Mouse (Mus musculus) forebrain, embryonic 10.5 days (tissue): ENCODE results near the gene Inpp5a. TPM values are rescaled to one million over a fixed set of nuclear protein-coding genes. Genes with fewer than 3 reads are reported as not detected.
"Not testable (repeated sequence)": the region's sequence is repeated elsewhere in the genome, so short reads cannot be mapped to it uniquely, and the experiment has no call there.

Experiments used
- DNase-seq: peaks from one replicate; pipeline ENCODE4 v3.0.0-alpha.2; 2017; ENCODE audit warnings: low spot score; ENCODE audit errors: extremely low spot score
- H3K27ac ChIP-seq: fragments of 300-500 bp; sonication (generic); 2 replicates; pipeline ENCODE4 v1.5.1; 2016; ENCODE audit warnings: mild to moderate bottlenecking
- H3K27me3 ChIP-seq: fragments of 300-500 bp; sonication (generic); 2 replicates; pipeline ENCODE4 v1.6.1; 2016; ENCODE audit warnings: mild to moderate bottlenecking; ENCODE audit not compliant: poor library complexity, severe bottlenecking
- H3K36me3 ChIP-seq: fragments of 300-500 bp; sonication (generic); replicated peaks from 2 replicates; pipeline ENCODE4 v1.6.1; 2016; ENCODE audit warnings: mild to moderate bottlenecking, moderate library complexity
- H3K4me1 ChIP-seq: fragments of 300-500 bp; sonication (generic); 2 replicates; pipeline ENCODE4 v1.6.1; 2016
- H3K4me3 ChIP-seq: fragments of 300-500 bp; sonication (generic); 2 replicates; pipeline ENCODE4 v1.5.1; 2016; ENCODE audit warnings: mild to moderate bottlenecking, moderate library complexity
- H3K9me3 ChIP-seq: fragments of 300-500 bp; sonication (generic); 2 replicates; pipeline ENCODE4 v1.6.1; 2016; ENCODE audit warnings: mild to moderate bottlenecking, moderate library complexity
- WGBS: fragments of 180-500 bp; shearing (Covaris S2); methylation state at CpG from one replicate; pipeline ENCODE4 v1.1.7; 2016; 5-methylcytosine and 5-hydroxymethylcytosine counted together
- polyA plus RNA-seq: library from polyadenylated mRNA; unstranded; fragments of >200 nt; fragmentation: Nextera tagmentation; extraction: Ambion mirVana; gene quantifications from 2 replicates; pipeline ENCODE4 v1.2.1, GENCODE M21; 2016

Gene Inpp5a
- polyA plus RNA-seq, 1 experiment from 2014 or later: 10.5 TPM

DNA sequence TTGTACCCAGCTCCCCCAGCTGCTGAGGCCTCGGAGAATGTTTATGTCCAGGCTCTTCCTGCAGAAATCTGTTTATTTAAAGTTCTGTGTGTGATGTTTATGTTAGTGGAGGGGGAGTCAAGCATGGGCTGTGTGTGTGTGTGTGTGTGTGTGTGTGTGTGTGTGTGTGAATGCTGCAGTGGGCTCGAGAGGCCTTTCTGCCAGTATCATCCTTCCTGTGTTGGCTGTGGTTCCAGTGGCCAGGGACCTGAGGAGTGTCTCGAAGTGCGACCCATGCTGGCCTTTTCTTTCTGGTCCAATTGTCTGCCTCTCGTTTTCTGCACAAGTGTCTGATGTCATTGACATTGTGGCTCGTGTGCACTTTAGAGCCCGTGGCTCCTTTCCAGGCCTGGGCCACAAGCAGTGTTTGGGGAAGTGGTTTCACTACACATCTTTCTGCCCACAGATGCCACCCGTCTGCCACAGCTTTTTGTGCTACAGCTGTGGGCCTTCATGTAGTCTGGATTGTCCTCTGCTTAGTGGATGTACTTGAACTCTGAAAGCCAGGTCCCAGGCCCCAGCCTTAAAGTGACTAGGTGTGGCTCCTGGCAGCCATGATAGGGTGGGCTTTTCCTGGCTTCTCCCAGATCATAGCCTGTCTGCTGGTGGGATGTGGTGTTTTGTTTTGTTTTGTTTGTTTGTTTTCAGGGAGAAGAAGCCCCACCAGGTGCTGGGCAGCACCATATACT is 23.5 kb downstream of the Inpp5a start:
- H3K4me1 ChIP-seq: peaks cover 22% of the 10 kb centered on the region
- 78% methylated on average over 8 of the region's 8 CpGs for WGBS
- no peaks in the 10 kb centered on the region for H3K36me3 ChIP-seq
- no peak for DNase-seq
- H3K9me3 ChIP-seq: no peaks in the 10 kb centered on the region
- H3K27me3 ChIP-seq: no peaks in the 10 kb centered on the region
- H3K27ac ChIP-seq: no peak overlapping the region
- H3K4me3 ChIP-seq: no peak overlapping the region

DNA sequence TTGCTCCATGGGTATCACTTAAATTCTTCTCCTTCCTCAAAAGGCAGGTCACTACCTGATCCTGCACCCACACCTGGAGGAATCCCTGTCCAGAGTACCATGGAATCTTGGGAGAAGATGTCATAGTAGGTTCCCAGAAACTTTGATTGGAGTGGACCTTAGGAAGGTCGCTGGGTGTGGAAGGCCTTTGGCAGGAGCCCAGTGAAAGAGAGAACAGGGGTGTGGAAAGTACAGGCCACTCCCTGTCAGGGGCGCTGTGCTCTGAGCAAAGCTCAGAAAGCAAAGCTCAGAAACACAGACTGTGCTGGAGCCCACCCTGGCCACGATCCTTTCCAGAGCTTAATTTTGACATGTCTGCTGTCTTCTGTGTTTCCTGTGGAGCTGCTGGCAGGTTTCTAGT is 24.5 kb downstream of the Inpp5a start:
- Histone ChIP-seq H3K27ac (no peak overlapping the region), H3K9me3 (no peaks in the 10 kb centered on the region), H3K4me1 (peaks cover 22% of the 10 kb centered on the region), H3K27me3 (no peaks in the 10 kb centered on the region), H3K36me3 (no peaks in the 10 kb centered on the region), H3K4me3 (no peak overlapping the region)
- no peak for DNase-seq
- 81% methylated on average over 3 of the region's 3 CpGs for WGBS

DNA sequence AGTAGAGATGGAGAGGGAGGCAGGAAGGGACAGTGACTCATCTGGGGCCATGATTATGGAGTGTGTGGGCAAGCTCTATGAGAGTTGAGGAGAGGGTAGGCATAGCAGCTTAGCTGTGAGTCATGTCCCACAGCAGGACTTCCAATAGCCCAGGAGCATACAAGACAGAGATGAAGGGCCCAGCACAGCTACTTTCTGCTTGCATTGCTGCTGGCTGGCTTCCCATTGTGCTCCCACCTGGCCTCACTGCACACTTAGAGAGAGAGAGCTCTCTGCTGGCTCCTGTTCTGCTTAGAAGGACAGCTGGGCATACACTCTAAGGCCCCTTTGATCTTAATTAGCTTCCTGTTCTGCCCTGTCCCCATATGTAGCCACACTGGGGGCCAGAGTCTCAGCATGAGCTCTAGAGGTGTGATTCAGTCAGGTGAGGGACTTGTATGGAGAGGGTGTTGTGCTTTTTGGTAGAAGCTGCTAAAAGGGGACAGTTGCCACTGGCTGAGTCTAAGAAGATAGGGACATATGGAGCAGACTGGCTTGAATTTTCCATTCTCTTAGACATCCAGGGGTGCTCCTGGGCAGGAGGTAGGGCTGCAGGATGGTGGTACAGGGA is 26.8 kb downstream of the Inpp5a start:
- Histone ChIP-seq H3K9me3 (no peaks in the 10 kb centered on the region), H3K27me3 (no peaks in the 10 kb centered on the region), H3K4me3 (no peak overlapping the region), H3K36me3 (no peaks in the 10 kb centered on the region), H3K27ac (no peak overlapping the region), H3K4me1 (peaks cover 27% of the 10 kb centered on the region)
- DNase-seq: no peak

DNA sequence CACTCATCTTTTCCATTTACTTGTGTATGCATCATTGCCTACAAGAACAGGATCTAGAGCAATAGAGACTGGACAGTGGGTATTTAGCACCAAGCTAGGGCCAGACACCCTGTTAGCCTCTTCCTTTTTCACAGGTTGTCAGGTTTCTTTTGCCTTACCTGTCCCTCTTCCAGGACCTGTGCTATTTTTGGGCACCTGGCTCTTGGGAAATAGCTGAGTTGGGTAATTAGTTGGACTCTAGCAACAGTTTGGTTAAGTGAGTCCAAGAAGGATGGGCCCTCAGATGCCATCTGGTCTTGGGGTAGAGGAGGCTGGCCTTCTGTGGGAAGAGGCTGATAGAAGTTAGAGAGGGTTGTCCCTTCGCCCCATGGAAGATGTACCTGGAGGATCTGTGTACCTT is 29.5 kb downstream of the Inpp5a start:
- Histone ChIP-seq H3K9me3 (no peaks in the 10 kb centered on the region), H3K4me1 (peaks cover 21% of the 10 kb centered on the region), H3K27me3 (no peaks in the 10 kb centered on the region), H3K36me3 (no peaks in the 10 kb centered on the region), H3K27ac (no peak overlapping the region), H3K4me3 (no peak overlapping the region)
- DNase-seq: no peak
- 91% methylated on average over 1 of the region's 1 CpGs for WGBS

DNA sequence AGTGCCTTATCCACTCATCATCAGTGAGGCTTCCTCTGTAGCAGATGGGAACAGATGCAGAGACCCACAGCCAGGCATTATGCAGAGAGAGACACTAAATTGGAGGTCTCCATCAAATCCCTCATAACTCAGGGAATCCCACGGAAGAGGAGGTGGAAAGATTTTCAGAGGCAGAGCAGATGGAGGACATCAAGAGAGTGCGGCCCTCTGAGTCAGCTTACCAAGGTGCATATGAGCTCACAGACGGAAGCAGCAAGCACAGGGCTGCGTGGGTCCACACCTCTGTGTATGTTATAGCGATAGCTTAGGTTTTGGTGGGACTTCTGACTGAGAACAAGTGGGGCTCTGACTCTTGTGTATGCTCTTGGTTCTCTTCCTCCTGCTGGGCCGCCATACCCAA is 33.9 kb downstream of the Inpp5a start:
- Histone ChIP-seq H3K27ac (no peak overlapping the region), H3K4me3 (no peak overlapping the region), H3K9me3 (peaks cover 7% of the 10 kb centered on the region), H3K27me3 (no peaks in the 10 kb centered on the region), H3K36me3 (peaks cover 7% of the 10 kb centered on the region), H3K4me1 (0 out of 2 replicates have a peak, but pooled peaks cover 5% of the 10 kb centered on the region)
- 94% methylated on average over 6 of the region's 6 CpGs for WGBS
- no peak for DNase-seq

DNA sequence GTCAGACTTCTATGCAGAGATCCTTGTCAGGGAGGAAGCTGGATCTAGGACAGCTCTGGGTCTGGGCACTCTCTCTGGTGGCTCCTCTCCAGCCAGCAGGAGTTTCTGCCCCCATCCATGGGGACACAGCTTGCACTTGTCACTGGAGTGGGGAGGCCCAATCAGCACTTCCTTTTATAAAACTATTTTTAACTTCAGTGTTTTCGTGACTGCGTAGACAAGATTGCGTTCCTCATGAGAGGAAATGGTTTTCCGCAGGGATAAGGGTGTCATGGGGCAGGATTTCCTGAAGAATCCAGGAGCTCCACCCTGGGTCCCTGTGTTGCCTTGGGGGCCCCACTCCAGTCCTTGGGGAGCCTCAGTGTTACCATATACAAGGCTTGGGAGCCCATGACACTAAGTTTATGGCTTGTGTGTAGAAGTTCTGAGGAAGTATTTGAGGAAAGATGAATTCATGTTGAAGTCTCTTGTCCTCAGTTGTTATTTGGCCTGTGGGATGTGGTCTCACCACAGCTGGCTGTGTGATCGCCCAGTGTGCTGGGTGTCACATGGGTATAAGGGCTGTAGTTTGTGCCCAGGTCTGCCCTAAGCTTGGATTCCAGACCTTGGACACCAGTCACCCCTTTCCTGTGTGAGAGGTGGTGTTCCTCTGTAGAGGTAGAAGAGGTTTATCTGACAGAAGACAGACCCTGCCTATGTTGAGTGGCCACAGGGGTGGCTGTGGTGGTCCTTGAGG is 45.4 kb downstream of the Inpp5a start:
- peaks cover 13% of the 10 kb centered on the region for H3K4me1 ChIP-seq
- 82% methylated on average over 5 of the region's 5 CpGs for WGBS
- peaks cover 5% of the 10 kb centered on the region for H3K9me3 ChIP-seq
- no peak for DNase-seq
- H3K4me3 ChIP-seq: no peak overlapping the region
- H3K27ac ChIP-seq: no peak overlapping the region
- no peaks in the 10 kb centered on the region for H3K27me3 ChIP-seq
- no peaks in the 10 kb centered on the region for H3K36me3 ChIP-seq

DNA sequence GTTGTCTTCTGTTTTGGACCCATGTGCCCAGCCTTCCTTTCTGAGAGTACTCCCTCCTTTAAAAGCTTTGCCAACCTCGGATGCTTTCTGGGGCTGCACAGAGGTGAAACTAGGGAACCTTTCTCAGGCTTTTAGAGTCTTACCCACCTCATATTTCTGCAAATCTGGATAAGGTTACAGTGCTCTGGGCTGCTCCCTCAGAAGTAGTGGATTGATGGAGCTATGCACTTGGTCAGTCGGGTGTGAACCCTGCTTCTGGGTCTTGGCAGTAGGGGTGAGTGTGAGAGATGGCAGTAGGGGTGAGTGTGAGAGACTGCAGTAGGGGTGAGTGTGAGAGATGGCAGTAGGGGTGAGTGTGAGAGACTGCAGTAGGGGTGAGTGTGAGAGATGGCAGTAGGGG is 46.0 kb downstream of the Inpp5a start:
- not testable (repeated sequence) for H3K36me3 ChIP-seq, H3K9me3 ChIP-seq, H3K4me3 ChIP-seq, H3K27me3 ChIP-seq, DNase-seq, H3K27ac ChIP-seq
- peaks cover 13% of the 10 kb centered on the region for H3K4me1 ChIP-seq
- WGBS: 89% methylated on average over 2 of the region's 2 CpGs

DNA sequence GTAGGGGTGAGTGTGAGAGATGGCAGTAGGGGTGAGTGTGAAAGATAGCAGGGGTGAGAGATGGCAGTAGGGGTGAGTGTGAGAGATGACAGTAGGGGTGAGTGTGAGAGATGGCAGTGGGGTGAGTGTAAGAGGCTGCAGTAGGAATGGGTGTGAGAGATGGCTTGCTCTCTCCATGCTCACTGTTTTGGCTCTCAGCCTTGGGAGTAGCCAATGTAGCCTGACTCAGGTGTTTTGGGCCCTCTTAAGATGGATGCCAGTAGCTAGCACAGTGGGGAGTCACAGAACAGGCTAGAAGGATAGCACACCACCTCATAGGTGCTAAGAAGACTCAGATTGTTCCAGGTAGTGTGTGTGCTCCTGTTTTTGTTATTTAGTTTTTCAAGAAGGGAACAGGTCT is 46.8 kb downstream of the Inpp5a start:
- Histone ChIP-seq H3K4me1 (peaks cover 19% of the 10 kb centered on the region), H3K27me3 (no peaks in the 10 kb centered on the region)
- no peak for DNase-seq

DNA sequence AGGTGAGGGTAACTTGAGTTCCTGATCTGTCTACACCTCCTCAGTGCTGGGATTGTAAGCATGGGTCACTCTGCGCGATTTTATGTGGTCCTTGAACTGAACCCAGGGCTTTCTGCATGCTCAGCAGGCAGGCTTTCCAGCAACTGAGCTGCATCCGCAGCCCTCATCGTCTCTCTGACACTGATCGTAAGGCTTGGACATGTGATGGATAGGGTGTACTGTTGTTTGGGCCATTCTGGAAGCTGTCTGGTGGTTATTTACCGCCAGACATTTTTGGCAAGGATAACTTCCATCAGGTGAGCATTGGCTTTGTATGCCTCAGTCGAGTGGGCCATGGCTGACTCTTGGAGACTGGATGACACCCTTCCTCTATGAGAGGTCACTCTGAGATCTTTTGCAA is 48.0 kb downstream of the Inpp5a start:
- no peaks in the 10 kb centered on the region for H3K9me3 ChIP-seq
- no peaks in the 10 kb centered on the region for H3K27me3 ChIP-seq
- H3K4me3 ChIP-seq: no peak overlapping the region
- H3K36me3 ChIP-seq: no peaks in the 10 kb centered on the region
- H3K4me1 ChIP-seq: peaks cover 30% of the 10 kb centered on the region
- no peak for DNase-seq
- no peak overlapping the region for H3K27ac ChIP-seq
- 87% methylated on average over 7 of the region's 7 CpGs for WGBS

More for the DNA sequence above, 46.8 kb downstream of the Inpp5a start:
- H3K36me3 ChIP-seq: no peaks in the 10 kb centered on the region
- H3K27ac ChIP-seq: no peak overlapping the region
- no peak overlapping the region for H3K4me3 ChIP-seq
- peaks cover 4% of the 10 kb centered on the region for H3K9me3 ChIP-seq

DNA sequence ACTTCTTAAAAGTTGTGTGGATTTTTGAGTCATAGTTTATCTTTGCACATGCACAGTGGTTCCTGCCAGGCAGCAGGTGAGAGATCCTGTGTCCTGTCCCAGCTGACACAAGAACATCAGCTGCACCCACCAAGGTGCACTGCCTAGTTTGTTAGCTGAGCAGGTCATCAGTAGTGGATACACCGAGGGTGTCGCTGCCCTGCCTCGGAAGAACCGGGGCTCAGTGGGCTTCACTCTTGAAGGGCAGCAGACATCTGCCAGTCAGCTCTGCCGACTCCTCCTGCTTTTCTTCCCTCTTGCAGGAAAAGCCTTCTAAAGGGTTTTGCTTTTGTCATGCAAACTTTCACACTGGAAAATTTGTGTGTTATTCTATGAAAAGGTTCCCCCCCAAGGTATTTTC is 48.6 kb downstream of the Inpp5a start:
- H3K36me3 ChIP-seq: no peaks in the 10 kb centered on the region
- no peak overlapping the region for H3K27ac ChIP-seq
- WGBS: 86% methylated on average over 5 of the region's 5 CpGs
- no peaks in the 10 kb centered on the region for H3K27me3 ChIP-seq
- H3K4me3 ChIP-seq: no peak overlapping the region
- no peaks in the 10 kb centered on the region for H3K9me3 ChIP-seq
- no peak for DNase-seq
- peaks cover 30% of the 10 kb centered on the region for H3K4me1 ChIP-seq

DNA sequence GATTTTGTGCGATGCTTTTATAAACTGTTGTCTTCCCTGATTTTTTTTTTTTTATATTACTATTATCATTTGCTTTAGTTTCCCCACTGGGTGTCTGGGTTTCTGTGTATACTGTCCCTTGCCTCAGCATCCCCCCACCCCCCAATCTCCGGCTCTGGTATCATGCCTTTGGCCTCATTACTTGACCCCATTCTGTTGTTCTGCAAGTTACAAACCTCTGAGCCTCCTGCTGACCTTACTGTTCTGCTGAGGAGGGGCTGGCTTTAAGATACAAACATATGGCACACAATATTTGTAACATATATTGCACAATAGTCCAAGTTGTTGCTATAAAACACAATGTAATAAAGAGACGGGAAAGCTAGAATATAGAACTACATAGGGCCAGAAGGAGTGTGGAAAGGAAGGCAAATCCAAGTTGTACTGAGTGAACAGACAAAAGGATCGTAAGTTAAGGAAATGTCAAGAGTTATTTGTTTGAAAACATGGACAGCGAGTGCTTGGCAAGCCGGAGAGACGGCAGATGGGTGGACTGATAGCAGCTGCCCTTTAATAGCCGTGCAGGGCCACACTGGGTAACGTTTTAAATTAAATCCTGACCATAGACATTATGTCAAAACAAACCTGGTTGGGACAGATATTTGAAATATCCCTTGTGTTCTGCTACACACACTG is 49.2 kb downstream of the Inpp5a start:
- 79% methylated on average over 9 of the region's 9 CpGs for WGBS
- H3K27ac ChIP-seq: no peak overlapping the region
- no peak for DNase-seq
- no peaks in the 10 kb centered on the region for H3K27me3 ChIP-seq
- H3K4me3 ChIP-seq: no peak overlapping the region
- peaks cover 30% of the 10 kb centered on the region for H3K4me1 ChIP-seq
- H3K36me3 ChIP-seq: no peaks in the 10 kb centered on the region
- no peaks in the 10 kb centered on the region for H3K9me3 ChIP-seq

DNA sequence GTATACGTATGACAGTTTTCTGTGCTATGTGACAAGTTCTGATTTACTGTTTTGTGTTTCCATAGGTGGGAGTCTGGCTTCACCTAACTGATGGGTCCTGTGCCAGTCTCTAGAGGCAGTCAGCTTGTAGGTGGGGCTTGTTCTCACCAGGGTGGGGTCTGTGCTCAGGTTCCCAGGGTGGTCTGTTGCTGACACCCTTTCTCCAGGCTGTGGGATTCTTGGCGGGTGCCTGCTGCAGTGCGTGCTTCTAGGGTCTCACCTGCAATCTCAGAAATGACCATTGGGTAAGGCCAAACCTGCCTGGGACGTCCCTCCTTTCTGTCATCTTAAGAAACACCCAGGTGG is 49.7 kb downstream of the Inpp5a start:
- no peak overlapping the region for H3K4me3 ChIP-seq
- WGBS: 80% methylated on average over 4 of the region's 4 CpGs
- no peak for DNase-seq
- no peaks in the 10 kb centered on the region for H3K27me3 ChIP-seq
- no peaks in the 10 kb centered on the region for H3K36me3 ChIP-seq
- no peaks in the 10 kb centered on the region for H3K9me3 ChIP-seq
- no peak overlapping the region for H3K27ac ChIP-seq
- H3K4me1 ChIP-seq: peaks cover 30% of the 10 kb centered on the region

DNA sequence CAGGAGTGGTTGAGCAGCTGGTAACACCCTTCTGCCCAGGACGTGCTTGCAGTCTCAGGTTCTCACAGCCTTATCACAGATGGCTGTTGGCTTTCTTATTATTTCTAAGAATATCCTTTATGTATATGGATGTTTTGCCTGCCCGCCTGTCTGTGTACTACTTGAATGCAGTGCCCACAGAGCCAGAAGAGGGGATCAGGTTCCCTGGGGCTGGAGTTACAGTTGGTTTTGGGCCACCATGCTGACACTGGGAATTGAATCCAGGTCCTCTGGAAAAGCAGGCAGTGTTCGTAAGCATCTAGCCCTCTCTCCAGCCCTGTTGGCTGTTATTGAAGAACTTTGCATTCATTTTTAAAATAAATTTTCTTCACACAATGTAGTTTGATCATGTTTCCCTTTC is 50.1 kb downstream of the Inpp5a start:
- WGBS: 79% methylated on average over 3 of the region's 3 CpGs
- Histone ChIP-seq H3K27ac (no peak overlapping the region), H3K9me3 (no peaks in the 10 kb centered on the region), H3K36me3 (no peaks in the 10 kb centered on the region), H3K4me1 (peaks cover 31% of the 10 kb centered on the region), H3K27me3 (no peaks in the 10 kb centered on the region), H3K4me3 (no peak overlapping the region)
- no peak for DNase-seq
